Mouse (Mus musculus): Measurements from ENCODE around the gene Ankrd33.

DNA sequence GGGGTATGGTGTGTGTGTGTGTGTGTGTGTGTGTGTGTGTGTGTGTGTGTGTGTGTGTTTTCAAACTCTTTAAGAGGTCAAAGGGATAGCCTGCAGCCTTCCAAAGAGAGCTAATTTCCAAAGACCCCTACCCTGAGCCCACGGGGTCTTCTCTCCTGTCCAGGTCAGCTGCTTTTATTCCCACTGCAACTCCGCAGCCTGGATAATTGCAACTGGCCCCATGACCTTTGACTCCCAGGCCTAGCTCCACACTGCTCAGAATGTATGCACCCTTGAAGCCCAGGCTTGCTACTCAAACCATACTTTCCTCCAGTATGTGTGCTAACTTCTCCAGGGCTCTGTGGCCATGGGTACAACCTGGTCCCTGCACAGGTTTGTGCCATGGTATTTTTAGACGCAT lies 20.2 kb upstream of the Ankrd33 start:
- TF ChIP-seq POLR2A (IDR thresholded peaks at IDR 0.05; ENCODE audit: low read depth, low read length) = no peak
- TF ChIP-seq CTCF (conservative IDR thresholded peaks at IDR 0.05; ENCODE audit: insufficient read depth, insufficient read length, low read depth, low read length) = no peak
